Mouse (Mus musculus): ENCODE measurements at regions not wholly inside any gene's neighbourhood (a gene's known extent, or its start where the extent isn't known, plus 50 kb on each side); places are given as distances from the start of the nearest gene placed in this dataset.

- TF ChIP-seq POLR2A (IDR thresholded peaks at IDR 0.05; ENCODE audit: borderline replicate concordance, low read depth, low read length): no peak
- no peak for TF ChIP-seq CTCF (IDR thresholded peaks at IDR 0.05; ENCODE audit: low read depth, low read length)
Measured at GRCm38 (mm10) chr2:79060320-79060719, 192.4 kb downstream of the Ube2e3 start.
